Mouse (Mus musculus) large intestine, adult 2 months (tissue): ENCODE measurements around the gene Ccdc126. TPM values are rescaled to one million over a fixed set of nuclear protein-coding genes. Genes with fewer than 3 reads are reported as not detected.
"Not testable (repeated sequence)": the region's sequence is repeated elsewhere in the genome, so short reads cannot be mapped to it uniquely, and the experiment has no call there.

Source experiments
- DNase-seq: peaks from one replicate; pipeline ENCODE4 v3.0.0-alpha.2; 2012; ENCODE audit warnings: low read depth, low spot score
- WGBS: fragments of 180-500 bp; shearing (Covaris S2); methylation state at CpG from one replicate; pipeline ENCODE4 v1.1.7; 2018; 5-methylcytosine and 5-hydroxymethylcytosine counted together
- polyA plus RNA-seq: library from polyadenylated mRNA; depleted of rRNA; stranded (reverse); fragments of >200 nt; gene quantifications from 2 replicates; pipeline ENCODE4 v1.2.3, GENCODE M21; 2012; rRNA removed

The Ccdc126 gene
- 1.2 TPM in 2 replicates for polyA plus RNA-seq

DNA sequence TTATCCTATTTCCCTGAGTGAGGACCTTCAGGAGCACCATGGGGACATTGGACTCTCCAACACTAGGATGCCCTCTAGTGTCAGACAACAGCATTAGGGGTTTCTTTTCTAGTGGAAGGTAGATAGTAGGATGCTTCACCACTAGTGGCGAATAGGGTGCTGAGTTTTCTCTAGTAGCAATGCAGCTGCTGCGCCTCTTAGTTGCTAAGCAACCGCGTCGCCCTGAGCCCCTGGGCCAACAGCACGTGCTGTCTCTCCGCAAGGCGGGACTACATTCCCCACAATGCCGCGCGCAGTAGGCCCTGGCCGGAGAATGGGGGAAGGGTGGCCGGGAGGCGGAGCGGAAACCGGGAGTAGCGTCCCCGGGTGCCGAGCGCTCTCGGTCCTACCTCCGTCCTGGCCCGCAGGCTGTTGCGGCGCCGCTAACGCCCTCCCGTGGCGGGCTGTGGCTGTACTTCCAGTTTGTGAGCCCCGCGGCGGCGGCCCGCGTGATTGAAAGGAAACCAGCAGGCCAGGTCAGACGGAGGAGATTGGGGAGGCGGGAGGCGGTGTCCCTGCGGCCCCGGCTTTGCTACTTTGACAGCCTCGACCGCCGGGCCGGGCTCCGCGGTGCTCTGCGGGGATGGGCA lies at the start of gene Ccdc126:
Gene Ccdc126 (plus strand): TSS at position 309 of the 629 bp plus-strand sequence.
- WGBS = under 1% methylated on average over 47 of the region's 47 CpGs
- DNase-seq = peak; percentile 95

DNA sequence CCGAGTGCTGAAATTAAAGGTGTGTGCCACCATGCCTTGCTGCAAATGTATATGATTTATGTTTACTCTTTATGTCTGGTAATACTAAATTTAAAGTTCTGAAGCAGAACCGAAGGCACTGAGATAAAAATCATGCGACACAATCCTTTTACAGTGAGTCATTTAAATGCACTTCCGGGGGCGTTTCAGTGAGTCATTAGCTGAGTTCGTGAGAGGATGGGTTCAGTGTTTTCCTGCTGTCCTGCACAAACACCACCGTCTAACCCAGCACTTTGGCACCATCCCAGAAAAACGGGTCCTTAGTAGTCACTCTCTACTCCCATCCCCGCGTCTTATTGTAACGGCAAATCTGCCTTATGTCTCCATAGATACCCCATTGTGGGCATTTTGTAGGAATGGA lies 49.2 kb upstream of the Ccdc126 start:
- 40% methylated on average over 11 of the region's 11 CpGs for WGBS
- DNase-seq = no peak

DNA sequence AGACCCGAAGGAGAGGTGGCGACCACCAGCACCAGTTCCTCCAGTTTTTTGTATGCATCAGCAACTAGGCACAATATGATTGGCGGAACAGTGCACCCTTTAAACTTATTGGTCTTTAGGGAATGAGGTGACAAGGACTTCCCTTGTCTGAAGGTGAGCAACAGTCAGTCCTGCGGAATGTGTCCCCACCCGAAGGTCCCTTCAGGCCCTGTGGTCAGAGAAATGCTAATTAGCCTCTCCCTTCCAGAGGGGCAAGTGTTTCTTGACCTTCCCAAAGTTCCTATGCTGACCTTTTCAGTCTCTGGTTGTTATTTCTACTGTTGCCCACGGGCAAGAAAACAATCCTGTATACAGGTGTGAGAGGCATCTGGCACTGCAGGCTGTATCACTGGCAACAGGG lies 47.3 kb upstream of the Ccdc126 start:
- no peak for DNase-seq
- 79% methylated on average over 6 of the region's 6 CpGs for WGBS

DNA sequence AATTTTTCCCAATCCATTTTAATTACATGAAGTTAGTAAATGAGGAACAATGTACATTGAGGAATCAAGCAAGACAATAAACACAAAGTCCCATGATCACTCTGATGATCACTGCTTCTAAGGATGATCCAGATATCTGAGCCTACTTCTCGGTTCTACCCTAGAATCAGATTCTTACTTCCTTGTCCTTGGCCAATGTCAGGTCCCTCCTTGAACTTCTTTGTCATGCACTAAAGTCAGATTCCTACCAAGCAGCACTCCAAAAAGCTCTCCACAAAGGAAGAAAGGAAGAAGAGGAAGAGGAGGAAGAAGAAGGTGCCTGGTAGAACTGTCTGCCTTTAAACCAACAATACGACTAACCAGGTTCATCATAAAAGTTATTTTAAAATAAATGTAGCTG lies 46.2 kb upstream of the Ccdc126 start:
- no peak for DNase-seq
- 74% methylated on average over 2 of the region's 2 CpGs for WGBS

DNA sequence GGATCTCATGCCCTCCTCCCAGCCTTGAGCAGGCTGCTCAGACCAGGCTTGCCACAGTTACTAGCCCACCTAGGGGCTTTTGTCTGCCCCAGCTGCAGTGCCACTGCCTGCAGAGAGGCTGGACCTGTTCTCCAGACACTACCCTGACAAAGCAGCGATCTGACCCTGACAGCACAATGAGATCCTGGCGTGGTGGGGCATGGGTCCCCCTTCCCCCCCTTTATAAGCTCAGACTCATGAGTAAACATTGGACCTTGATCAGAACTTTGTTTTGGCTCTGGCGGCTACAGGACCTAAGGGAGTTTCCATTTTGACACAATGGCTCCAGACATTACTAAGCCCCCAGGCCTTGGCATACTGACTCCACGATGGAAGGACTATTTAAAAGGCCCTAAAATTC lies 45.1 kb upstream of the Ccdc126 start:
- 20% methylated on average over 4 of the region's 4 CpGs for WGBS
- no peak for DNase-seq

DNA sequence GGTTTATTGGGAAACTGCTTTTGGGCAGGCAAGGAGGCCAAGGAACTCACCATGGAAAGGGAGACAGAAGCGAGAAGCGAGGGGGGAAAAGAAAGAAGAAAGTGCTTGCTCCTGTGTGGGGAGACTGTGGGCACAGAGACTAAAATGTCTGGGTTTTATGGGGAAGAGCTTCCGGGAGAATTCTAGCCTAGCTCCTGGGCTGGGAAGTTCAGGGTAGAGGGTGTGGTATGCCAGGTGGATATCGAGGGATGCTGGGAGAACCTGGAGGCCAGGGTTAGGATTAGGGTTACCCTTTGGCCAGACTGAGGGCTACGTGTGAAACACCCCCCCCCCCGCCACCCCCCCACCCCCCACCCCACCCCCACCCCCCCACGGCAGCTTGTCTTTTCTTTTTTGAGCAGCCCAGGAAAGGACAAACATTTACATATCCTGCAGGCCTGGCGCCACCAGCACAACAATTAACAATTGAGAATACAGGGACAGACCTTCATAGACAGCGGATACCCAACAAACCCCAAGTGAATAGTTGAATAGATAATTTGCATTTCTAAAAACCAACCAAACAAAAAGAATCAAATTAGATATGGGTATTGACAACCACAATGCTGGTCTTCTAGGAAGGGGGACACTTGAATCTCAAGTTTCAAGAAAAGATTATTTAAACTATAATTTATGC lies 44.5 kb upstream of the Ccdc126 start:
- WGBS = 48% methylated on average over 9 of the region's 9 CpGs
- no peak for DNase-seq

DNA sequence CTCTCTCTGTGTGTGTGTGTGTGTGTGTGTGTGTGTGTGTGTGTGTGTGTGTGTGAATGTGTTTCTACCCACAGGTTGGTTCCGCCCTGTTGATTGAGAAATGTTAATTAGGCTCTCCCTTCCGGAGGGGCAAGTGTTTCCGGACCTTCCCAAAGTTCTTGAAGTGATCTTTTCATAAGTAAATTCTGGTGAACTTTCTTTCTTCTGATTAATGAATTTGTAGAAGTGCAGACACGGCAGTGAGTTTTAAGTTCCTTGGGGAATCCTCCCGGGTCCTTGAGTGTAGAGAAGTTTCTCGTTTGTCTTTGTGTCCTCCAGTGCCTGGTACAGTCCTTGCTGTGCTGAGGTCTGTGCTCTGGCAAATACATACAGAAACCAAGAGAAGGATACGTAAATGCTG lies 43.8 kb upstream of the Ccdc126 start:
- DNase-seq = no peak

DNA sequence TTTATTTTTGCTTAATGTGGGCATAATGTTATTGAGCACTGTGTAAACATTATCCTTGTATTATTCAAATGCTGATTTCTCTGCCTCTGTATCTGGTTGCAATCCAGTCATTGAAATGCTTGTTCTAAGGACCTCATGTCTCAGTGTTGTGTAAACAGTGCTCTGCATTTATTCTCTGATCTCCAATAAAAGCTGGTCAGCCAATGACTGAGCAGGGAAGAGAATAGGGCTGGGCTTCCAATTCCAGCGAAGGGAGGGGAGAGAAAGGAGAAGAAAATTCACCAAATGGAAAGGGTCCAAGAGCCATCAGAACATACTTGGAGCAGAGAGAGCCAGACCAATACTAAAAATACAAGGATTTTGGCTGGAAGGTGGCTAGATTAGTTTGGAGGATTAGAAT lies 38.1 kb upstream of the Ccdc126 start:
- 8% methylated on average over 1 of the region's 1 CpGs for WGBS
- DNase-seq = no peak

More for the DNA sequence above, 43.8 kb upstream of the Ccdc126 start:
- 92% methylated on average over 7 of the region's 7 CpGs for WGBS

DNA sequence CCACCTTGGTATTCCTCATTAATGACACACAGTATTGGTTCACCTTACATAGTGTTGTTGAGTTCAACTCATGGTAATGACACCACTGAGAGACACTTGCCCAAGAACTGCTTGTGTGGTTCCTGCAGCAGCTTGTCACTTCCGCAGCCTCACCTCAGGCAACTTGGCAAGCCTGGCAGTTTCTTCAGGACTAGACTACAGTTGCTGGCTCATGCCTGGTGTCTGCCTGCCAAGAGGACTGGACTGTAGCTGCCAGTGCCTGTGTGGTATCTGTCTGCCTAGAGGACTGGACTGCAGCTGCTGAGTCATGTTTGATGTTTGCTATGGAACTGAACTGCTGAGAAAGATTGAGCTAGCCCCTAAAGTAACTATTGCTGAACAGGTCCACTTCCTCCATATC lies 37.0 kb upstream of the Ccdc126 start:
- 61% methylated on average over 1 of the region's 1 CpGs for WGBS
- no peak for DNase-seq

DNA sequence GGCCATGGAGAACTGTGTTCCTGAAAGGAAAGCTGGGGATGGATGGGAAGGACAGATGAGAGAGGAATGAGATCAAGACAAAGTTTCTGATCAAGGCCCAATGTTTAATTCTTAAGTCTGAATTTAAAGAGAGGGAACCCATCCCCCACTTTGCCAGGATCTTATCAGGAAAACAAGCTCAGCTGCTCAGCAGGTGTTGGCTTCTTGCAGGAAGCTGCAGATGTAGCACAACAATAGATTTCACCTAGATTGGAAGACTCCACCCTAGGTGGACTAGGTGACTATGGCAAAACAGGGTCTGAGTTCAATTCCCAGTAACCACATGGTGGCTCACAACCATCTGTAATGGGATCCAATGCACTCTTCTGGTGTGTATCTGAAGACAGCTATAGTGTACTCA lies 20.8 kb upstream of the Ccdc126 start:
- no peak for DNase-seq

DNA sequence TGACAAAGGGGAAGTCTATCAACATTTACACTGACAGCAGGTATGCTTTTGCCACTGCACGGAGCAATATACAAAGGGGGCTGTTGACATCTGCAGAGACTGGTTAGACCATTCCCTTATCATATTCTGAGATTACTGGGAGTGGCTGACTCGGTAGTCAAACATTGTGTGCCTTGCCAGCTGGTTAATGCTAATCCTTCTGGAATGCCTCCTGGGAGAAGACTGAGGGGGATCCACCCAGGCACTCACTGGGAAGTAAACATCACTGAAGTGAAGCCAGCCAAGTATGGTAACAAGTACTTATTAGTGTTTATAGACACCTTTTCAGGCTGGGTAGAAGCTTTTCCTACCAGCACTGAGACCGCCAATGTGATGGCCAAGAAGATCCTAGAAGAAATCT lies 4.3 kb upstream of the Ccdc126 start:
- 37% methylated on average over 3 of the region's 3 CpGs for WGBS
- not testable (repeated sequence) for DNase-seq

DNA sequence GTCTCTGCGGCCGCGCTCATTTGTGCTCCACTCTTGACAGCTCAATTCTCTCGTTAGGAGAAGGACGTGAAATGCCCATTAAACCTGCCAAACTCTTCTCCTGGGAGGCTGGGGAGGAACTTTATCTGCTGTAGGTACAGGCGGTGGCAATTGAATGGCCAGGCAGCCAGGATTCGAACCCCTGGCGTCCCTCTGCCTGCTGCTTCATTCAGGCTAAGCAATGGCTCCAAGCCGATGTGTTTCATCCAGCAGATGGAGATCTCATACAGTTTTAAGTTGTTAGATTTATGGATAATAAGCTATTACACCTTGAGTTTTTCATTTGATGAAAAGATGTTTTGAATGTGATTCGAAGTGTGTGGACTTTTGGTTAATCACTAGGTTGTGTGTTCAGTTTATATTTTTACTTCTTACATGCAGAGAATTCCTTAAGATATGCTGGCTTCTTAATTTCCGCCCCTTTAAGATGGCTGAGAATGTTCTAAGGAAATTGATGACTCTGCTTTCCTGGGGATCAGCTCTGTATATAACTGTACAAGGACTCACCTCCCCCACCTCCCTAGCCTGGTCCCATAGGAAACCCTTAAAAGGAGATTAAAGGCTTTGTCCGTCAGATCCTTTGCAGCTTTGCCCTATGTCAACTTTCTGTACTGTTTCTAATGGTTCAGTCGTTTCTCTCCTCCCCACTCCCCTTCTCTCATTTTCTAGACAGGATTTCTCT lies 681 bp downstream of the Ccdc126 start:
- DNase-seq = no peak

DNA sequence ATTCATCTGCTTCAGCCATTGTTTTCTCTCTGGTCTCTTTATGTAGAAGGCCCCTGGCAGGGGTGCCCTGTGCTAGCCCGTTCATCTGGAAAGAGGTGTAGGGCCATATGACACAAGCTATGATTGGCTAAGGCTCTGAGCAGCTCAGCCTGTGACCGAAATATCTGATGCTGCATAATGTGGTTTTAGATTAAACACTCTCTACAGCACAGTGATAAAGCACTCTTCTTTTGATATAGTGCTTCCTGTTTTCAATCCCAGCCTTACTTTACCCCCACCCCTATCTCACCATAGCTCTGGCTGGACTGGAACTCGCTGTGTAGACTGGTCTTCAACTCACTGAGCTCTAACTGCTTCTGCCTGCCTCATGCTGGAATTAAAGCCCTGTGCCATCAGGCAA lies 2.3 kb downstream of the Ccdc126 start:
- DNase-seq = no peak
- WGBS = 91% methylated on average over 3 of the region's 3 CpGs

More for the DNA sequence above, 681 bp downstream of the Ccdc126 start:
- WGBS = 18% methylated on average over 13 of the region's 13 CpGs

DNA sequence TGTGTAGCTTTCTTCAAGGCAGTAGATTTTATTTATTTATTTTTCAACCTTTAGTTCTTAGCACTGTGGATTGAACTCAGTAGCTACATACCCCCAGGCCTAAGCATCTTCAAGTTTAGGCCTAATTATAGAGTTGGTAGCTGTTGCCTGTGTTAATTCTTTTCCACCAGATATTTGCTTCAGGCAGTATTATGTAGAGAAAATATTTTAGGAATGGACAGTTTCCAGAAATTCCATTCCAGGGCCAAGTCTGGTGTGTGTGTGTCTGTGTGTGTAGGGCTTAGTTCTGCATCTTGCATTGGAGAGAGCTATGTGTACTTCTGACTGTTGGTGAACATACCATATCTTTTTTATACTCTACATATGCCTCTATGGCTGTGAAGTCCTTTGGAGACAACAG lies 3.0 kb downstream of the Ccdc126 start:
- DNase-seq = no peak

DNA sequence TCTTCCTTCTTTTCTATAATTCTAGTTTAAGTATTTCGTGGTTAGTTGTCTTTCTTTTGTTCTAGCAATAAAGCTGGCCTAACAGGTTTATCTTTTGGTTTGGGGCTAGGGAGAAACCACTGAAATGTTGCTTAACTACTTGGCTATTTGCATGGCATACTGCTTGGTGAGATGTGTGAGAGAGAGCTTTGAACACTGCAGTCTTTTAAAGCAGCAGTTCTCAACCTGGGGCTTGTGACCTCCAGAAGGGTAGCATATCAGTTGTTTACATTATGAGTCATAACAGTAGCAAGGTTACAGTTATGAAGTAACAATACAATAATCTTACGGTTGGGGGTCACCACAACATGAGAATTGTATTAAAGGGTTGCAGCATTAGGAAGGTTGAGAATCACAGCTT lies 3.9 kb downstream of the Ccdc126 start:
- WGBS = 26% methylated on average over 2 of the region's 2 CpGs

DNA sequence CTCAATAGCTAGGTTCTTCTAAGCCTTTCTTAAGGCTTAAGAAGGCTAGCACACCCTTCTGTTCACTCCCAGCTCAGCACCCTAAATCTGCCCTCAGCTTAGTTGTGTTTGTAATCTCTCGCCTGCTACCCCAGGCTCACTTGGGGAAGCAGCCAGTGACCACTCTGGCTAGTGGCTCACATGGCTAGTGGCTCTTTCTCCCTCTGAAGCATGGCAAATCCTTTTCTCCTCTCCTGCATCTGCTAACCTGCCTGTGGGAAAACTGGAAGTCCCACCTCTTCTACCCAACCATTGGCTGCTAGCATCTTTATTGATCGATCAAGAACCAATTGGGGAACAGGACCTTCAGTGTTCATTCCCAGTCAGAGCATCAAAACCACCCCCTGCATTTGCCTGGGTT lies 5.5 kb downstream of the Ccdc126 start:
- no peak for DNase-seq

More for the DNA sequence above, 3.9 kb downstream of the Ccdc126 start:
- DNase-seq = no peak

DNA sequence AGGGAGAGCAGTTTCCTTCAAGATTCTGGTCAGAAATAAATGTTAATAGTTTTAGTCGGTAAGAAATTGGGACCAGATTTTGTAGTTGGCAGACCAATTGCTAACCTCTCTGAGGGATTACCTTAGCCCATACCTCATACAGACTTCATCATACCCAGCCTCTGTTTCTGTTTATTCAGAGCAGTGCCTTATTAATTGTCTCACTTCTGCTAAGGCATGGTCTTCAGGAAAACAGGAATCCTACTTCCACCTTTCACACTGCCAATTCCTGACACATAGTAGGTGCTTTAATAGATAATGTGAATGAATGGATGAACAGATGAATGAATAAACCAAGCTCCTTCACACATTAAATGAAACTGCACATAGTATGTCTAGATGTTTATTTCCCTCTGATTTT lies 6.2 kb downstream of the Ccdc126 start:
- WGBS = 91% methylated on average over 1 of the region's 1 CpGs
- DNase-seq = no peak

More for the DNA sequence above, 5.5 kb downstream of the Ccdc126 start:
- 87% methylated on average over 2 of the region's 2 CpGs for WGBS

DNA sequence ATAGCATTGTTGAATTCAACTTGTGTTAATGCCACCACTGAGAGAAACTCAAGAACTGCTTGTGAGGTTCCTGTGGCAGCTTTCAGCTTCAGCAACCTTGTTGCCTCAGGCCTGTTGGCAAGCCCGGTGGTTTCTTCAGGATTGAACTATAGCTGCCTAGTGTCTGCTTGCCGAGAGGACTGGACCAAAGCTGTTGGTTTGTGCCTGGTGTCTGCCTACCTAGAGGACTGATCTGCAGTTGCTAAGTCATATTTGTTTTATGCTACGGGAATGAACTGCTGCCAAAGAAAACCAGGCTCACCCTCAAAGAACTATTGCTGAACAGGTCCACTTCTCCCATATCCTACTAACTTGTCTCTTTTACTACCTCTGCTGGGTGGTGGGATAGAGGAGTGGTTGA lies 7.8 kb downstream of the Ccdc126 start:
- DNase-seq = no peak
- WGBS = 74% methylated on average over 3 of the region's 3 CpGs

DNA sequence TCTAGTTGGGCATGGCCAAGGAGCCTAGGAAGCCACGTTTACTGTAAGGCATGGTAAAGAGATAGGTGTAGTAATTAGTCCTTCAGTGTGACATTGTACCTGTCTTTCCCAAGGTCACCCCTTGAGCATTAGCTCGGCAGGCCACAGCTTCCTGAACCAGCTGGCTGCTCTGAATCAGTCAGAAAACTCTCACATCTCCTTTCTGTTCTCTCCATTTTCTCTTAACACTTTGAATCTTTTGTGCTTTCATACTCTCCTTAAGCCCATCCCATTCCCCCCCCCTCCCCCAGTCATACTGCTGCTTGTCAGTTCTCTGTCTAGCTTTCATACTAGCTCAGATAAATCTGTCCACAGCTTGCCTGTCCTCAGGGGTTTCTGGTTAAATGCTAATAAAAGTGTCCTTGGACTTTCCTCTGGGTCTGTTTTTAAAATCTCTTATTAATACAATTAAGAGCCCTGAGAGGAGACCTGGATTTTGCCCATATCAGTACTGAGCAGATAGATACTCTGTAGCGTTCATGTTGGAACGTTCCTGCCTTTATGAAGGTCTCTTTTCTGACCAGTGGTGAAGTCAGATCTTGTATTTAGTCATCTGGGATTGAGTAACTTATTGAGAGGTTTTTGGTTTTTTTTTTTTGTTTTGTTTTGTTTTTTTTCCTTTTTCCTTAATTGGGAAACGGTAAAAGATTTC lies 12.4 kb downstream of the Ccdc126 start:
- DNase-seq = no peak
- WGBS = 66% methylated on average over 5 of the region's 5 CpGs

DNA sequence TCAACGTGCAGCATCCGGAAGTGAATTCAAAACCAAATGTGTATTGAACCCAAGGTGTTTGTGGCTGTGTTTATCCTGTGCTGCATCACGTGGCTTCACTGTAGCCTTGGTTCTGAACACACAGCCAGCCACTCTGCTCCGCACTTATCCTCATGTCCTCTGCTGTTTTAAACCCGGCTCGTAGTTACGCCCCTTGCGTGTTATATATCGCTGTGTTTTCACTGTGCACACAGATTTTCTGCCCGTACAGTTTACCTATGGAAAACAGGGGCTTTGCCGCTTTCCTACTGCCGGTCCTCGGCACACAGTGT lies 12.9 kb downstream of the Ccdc126 start:
- WGBS = 58% methylated on average over 13 of the region's 13 CpGs
- DNase-seq = no peak

DNA sequence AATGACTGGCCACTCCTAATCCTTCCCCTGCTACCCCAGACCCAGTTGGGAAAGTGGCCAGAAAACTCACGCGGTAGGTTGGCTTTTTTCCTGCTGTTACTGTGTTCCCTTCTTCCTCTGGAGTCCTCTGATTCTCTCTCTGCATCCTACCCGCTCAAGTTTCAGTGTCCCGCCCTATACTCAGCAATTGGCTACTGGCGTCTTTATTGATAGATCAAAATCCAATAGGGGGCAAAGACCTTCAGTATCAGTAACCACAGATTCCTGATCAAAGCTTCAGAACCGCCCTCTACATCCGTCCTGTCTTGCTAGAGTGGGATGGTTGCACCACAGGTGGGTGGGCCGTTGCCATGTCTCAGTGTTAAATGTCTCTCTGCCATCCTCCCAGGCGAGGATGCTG lies 19.5 kb downstream of the Ccdc126 start:
- WGBS = 58% methylated on average over 9 of the region's 9 CpGs
- no peak for DNase-seq
